In the genomic region with DNA sequence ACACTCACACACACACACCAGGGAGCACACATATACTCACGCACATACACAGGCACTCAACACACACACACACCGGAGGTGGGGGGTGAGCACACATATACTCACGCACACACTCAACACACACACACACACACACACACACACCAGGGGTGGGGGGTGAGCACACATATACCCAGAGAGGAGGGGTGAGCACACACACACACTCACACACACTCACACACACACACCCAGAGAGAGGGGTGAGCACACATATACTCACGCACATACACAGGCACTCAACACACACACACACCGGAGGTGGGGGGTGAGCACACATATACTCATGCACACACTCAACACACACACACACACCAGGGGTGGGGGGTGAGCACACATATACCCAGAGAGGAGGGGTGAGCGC, we compare ENCODE assay signal across 8 mouse cellular contexts. TPM values are rescaled to one million over a fixed set of nuclear protein-coding genes. Genes with fewer than 3 reads are reported as not detected.
DNase-seq lines count a peak whose midpoint lies in the region; ATAC-seq lines count a peak whose summit lies in the region.
"Not testable (repeated sequence)": the region's sequence is repeated elsewhere in the genome, so short reads cannot be mapped to it uniquely, and the experiment has no call there.
"Had no signal": no experiment of that assay in that cellular context is flagged by ENCODE, and none has a peak within 500 bp of the region (broad histone marks: within the 10 kb centered on the region; RNA-seq: fewer than 3 reads in every experiment).

No protein-coding gene starts in this region.

- not testable (repeated sequence) for H3K4me3 ChIP-seq in embryonic facial prominence, embryonic 12.5 days; forebrain, embryonic 16.5 days (replicated peaks; ENCODE audit: low read length); hindbrain, embryonic 14.5 days (replicated peaks; ENCODE audit: low read length); kidney, embryonic 14.5 days (ENCODE audit: low read length); limb, embryonic 15.5 days; neural tube, embryonic 14.5 days (ENCODE audit: low read depth, low read length)

- not testable (repeated sequence) for H3K4me2 ChIP-seq in embryonic facial prominence, embryonic 12.5 days (replicated peaks); forebrain, embryonic 16.5 days (ENCODE audit: low read length); hindbrain, embryonic 14.5 days (replicated peaks); kidney, embryonic 14.5 days (replicated peaks; ENCODE audit: low read depth, low read length); limb, embryonic 15.5 days; neural tube, embryonic 14.5 days (ENCODE audit: low read depth, low read length)

- H3K9me3 ChIP-seq in embryonic facial prominence, embryonic 12.5 days; forebrain, embryonic 16.5 days (ENCODE audit: control insufficient read depth, low read length); hindbrain, embryonic 14.5 days (ENCODE audit: control insufficient read depth, low read length); kidney, embryonic 14.5 days (ENCODE audit: control insufficient read depth, low read length); limb, embryonic 15.5 days; neural tube, embryonic 14.5 days (ENCODE audit: control insufficient read depth, low read length): not testable (repeated sequence)

- WGBS in embryonic facial prominence, embryonic 12.5 days: 90% methylated on average over 5 of the region's 6 CpGs
- 97% methylated on average over 5 of the region's 6 CpGs for WGBS in forebrain, embryonic 16.5 days
- WGBS in hindbrain, embryonic 14.5 days: 97% methylated on average over 5 of the region's 6 CpGs
- WGBS in kidney, embryonic 14.5 days: 96% methylated on average over 5 of the region's 6 CpGs
- 91% methylated on average over 5 of the region's 6 CpGs for WGBS in limb, embryonic 15.5 days
- WGBS in neural tube, embryonic 14.5 days: over 99% methylated on average over 5 of the region's 6 CpGs

- not testable (repeated sequence) for H3K9ac ChIP-seq in embryonic facial prominence, embryonic 12.5 days; forebrain, embryonic 16.5 days (replicated peaks; ENCODE audit: low read depth, low read length); hindbrain, embryonic 14.5 days; kidney, embryonic 14.5 days (ENCODE audit: low read depth, low read length); limb, embryonic 15.5 days; neural tube, embryonic 14.5 days (replicated peaks; ENCODE audit: low read depth, low read length)

- DNase-seq in hindbrain, embryonic 14.5 days (ENCODE audit: low spot score): not testable (repeated sequence)

- H3K27ac ChIP-seq in embryonic facial prominence, embryonic 12.5 days; forebrain, embryonic 16.5 days (ENCODE audit: low read length); hindbrain, embryonic 14.5 days; kidney, embryonic 14.5 days (ENCODE audit: low read depth, low read length); limb, embryonic 15.5 days; neural tube, embryonic 14.5 days (ENCODE audit: low read depth, low read length): not testable (repeated sequence)

- not testable (repeated sequence) for H3K36me3 ChIP-seq in embryonic facial prominence, embryonic 12.5 days; forebrain, embryonic 16.5 days (ENCODE audit: control insufficient read depth, insufficient read depth); hindbrain, embryonic 14.5 days (replicated peaks; ENCODE audit: control insufficient read depth, insufficient read depth); kidney, embryonic 14.5 days (ENCODE audit: control insufficient read depth, insufficient read depth, low read length); limb, embryonic 15.5 days; neural tube, embryonic 14.5 days (ENCODE audit: control insufficient read depth, insufficient read depth, low read length)

- ATAC-seq in embryonic facial prominence, embryonic 12.5 days (ENCODE audit: insufficient number of reproducible peaks, insufficient read depth, low FRiP score, low TSS enrichment): peak; percentile 68
- peak; percentile 57 for ATAC-seq in forebrain, embryonic 16.5 days
- ATAC-seq in hindbrain, embryonic 14.5 days (ENCODE audit: low FRiP score): peak; percentile 79
- ATAC-seq in kidney, embryonic 14.5 days (ENCODE audit: low FRiP score, low TSS enrichment): peak; percentile 48; the same call in 1 of the 2 replicates
- peak; percentile 65 for ATAC-seq in limb, embryonic 15.5 days (ENCODE audit: insufficient number of reproducible peaks, low FRiP score, low TSS enrichment, low read depth)
- ATAC-seq in megakaryocyte progenitor cell, adult 5-6 weeks (replicated peaks; ENCODE audit: poor library complexity): 0 out of 2 replicates have a peak, but pooled peaks have one; percentile 17
- ATAC-seq in neural tube, embryonic 14.5 days (ENCODE audit: low read depth): peak; percentile 44; the same call in 1 of the 2 replicates

- not testable (repeated sequence) for H3K27me3 ChIP-seq in embryonic facial prominence, embryonic 12.5 days; forebrain, embryonic 16.5 days (replicated peaks; ENCODE audit: control insufficient read depth, insufficient read depth, low read length); hindbrain, embryonic 14.5 days (ENCODE audit: control insufficient read depth, insufficient read depth, low read length); kidney, embryonic 14.5 days (ENCODE audit: control insufficient read depth, insufficient read depth, low read length); limb, embryonic 15.5 days; neural tube, embryonic 14.5 days (ENCODE audit: control insufficient read depth, insufficient read depth, low read length)

- H3K4me1 ChIP-seq in embryonic facial prominence, embryonic 12.5 days: peaks cover 10% of the 10 kb centered on the region; the same call in 1 of the 2 replicates
- H3K4me1 ChIP-seq in forebrain, embryonic 16.5 days (replicated peaks; ENCODE audit: control insufficient read depth, insufficient read depth, low read length); hindbrain, embryonic 14.5 days (replicated peaks; ENCODE audit: control insufficient read depth, insufficient read depth, low read length); kidney, embryonic 14.5 days (ENCODE audit: control insufficient read depth, insufficient read depth, low read length); limb, embryonic 15.5 days; neural tube, embryonic 14.5 days (ENCODE audit: control insufficient read depth, insufficient read depth, low read length): not testable (repeated sequence)

RNA-seq across cellular contexts. Expression of a gene that starts 33.4 kb away (rescaled TPM):
- 38.1 and 39.2 TPM in 2 replicates for polyA plus RNA-seq in embryonic facial prominence, embryonic 12.5 days (2016; fragmentation: Nextera tagmentation; extraction: Ambion mirVana)
- 21.5 and 29.7 TPM in 2 replicates for polyA plus RNA-seq in forebrain, embryonic 16.5 days (2015; fragmentation: Nextera tagmentation; extraction: Ambion mirVana)
- polyA plus RNA-seq in hindbrain, embryonic 14.5 days (2014; fragmentation: Nextera tagmentation; extraction: Ambion mirVana): 19.8 and 20.0 TPM in 2 replicates
- 17.0 and 25.2 TPM in 2 replicates for polyA plus RNA-seq in kidney, embryonic 14.5 days (2014; fragmentation: Nextera tagmentation; extraction: Ambion mirVana)
- 9.9 and 14.1 TPM in 2 replicates for polyA plus RNA-seq in limb, embryonic 15.5 days (2015; fragmentation: Nextera tagmentation; extraction: Ambion mirVana)
- 11.2 and 16.7 TPM in 2 replicates for total RNA-seq in megakaryocyte progenitor cell, adult 5-6 weeks (2015)
- total RNA-seq in megakaryocyte progenitor cell, adult 5-6 weeks (2017): 3.4 and 4.0 TPM in 2 replicates
- polyA plus RNA-seq in neural tube, embryonic 14.5 days (2014; fragmentation: Nextera tagmentation; extraction: Ambion mirVana): 15.3 and 18.1 TPM in 2 replicates
- polyA plus RNA-seq: CD4-positive, CD25-positive, alpha-beta regulatory T cell, adult 4 months had no signal

RNA-seq across cellular contexts. Expression of a gene that starts 38.5 kb away (rescaled TPM):
- 48.4 and 50.4 TPM in 2 replicates for polyA plus RNA-seq in embryonic facial prominence, embryonic 12.5 days (2016; fragmentation: Nextera tagmentation; extraction: Ambion mirVana)
- 36.7 and 38.3 TPM in 2 replicates for polyA plus RNA-seq in forebrain, embryonic 16.5 days (2015; fragmentation: Nextera tagmentation; extraction: Ambion mirVana)
- 29.2 and 32.6 TPM in 2 replicates for polyA plus RNA-seq in hindbrain, embryonic 14.5 days (2014; fragmentation: Nextera tagmentation; extraction: Ambion mirVana)
- 40.9 and 46.6 TPM in 2 replicates for polyA plus RNA-seq in kidney, embryonic 14.5 days (2014; fragmentation: Nextera tagmentation; extraction: Ambion mirVana)
- 44.6 and 48.3 TPM in 2 replicates for polyA plus RNA-seq in limb, embryonic 15.5 days (2015; fragmentation: Nextera tagmentation; extraction: Ambion mirVana)
- 32.5 and 41.9 TPM in 2 replicates for total RNA-seq in megakaryocyte progenitor cell, adult 5-6 weeks (2015)
- 26.0 and 43.0 TPM in 2 replicates for total RNA-seq in megakaryocyte progenitor cell, adult 5-6 weeks (2017)
- 32.6 and 34.9 TPM in 2 replicates for polyA plus RNA-seq in neural tube, embryonic 14.5 days (2014; fragmentation: Nextera tagmentation; extraction: Ambion mirVana)

Comparison
In these comparisons a context has a peak if more than half of its experiments do, and no peak if none do; other contexts are left out.
1. ATAC-seq: peak in every context shown above with its lines; median percentile 79 in hindbrain, embryonic 14.5 days; 68 in embryonic facial prominence, embryonic 12.5 days; 65 in limb, embryonic 15.5 days; 57 in forebrain, embryonic 16.5 days; 48 in kidney, embryonic 14.5 days; 44 in neural tube, embryonic 14.5 days; 17 in megakaryocyte progenitor cell, adult 5-6 weeks.